Mouse (Mus musculus): ENCODE results near the gene Dhdds. TPM values are rescaled to one million over a fixed set of nuclear protein-coding genes. Genes with fewer than 3 reads are reported as not detected.
A peak's percentile ranks its signal among the peaks of the same experiment; 100 is the strongest.

Dhdds gene
- polyA plus RNA-seq, 1 experiment from 2014 or later: 45.5 TPM

DNA sequence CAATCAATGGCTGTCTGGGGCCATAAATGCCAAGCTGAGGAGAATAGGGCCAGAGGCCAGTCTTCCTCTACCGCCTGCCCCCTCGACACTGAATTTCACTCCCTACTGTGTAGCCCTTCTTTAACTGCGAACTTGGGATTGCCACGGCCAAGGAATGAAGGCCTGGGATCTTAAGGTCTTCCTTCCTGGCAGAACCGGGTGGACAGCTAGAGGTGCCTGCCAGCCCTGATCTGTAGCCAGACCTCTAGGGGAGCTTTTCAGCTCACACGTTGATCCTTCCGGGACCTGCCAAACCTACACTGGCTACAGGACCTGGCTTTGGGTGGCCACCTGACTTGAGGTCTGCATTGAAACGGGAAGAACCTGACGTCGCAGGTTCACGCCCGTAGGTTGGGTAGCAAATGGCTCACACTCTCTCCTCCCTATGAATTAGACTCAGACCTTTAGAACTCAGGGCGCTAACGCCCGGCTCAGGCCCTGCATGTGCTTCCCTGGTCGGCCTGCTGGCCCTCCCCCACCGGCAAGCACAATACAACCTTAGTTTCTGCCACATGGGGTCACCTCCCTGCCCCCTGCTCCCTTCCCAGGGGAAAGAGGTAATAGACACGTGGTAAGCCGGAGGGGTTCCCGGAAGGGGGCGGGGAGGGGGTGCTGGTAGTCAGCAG lies 16.6 kb upstream of the Dhdds start:
- Histone ChIP-seq H3K27ac (peak overlapping the region; percentile 56), H3K4me2 (peak overlapping the region; percentile 72), H3K27me3 (peaks cover 22% of the 10 kb centered on the region; the same call in 1 of the 2 replicates), H3K9me3 (no peaks in the 10 kb centered on the region), H3K4me3 (replicated peaks) (peak overlapping the region; percentile 42), H3K36me3 (replicated peaks) (no peaks in the 10 kb centered on the region), H3K9ac (peak overlapping the region; percentile 48; the same call in 1 of the 2 replicates), H3K4me1 (peaks cover 56% of the 10 kb centered on the region)
- no peak for ATAC-seq (ENCODE audit: low FRiP score)
- 1% methylated on average over 21 of the region's 21 CpGs for WGBS

DNA sequence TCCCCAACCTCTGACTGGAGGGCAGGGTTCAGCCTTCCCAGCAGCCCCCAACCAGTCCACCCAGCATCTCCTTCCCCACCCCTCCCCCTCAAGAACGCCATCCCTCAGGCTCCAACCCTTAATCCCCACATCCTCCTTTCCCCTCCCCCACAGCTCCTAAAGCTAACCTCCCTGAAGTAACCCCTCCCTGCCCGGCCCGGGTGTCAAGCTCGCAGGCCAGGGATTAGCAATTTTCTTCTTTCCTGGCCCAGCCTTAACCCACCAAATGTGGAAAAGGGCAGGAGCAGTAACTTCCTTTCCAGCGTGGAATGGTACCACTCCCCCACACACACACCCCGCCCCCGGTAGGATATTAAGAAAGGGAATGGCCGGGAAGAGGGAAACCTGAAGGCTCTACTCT lies 16.0 kb upstream of the Dhdds start:
- Histone ChIP-seq H3K36me3 (replicated peaks) (no peaks in the 10 kb centered on the region), H3K27me3 (peaks cover 22% of the 10 kb centered on the region; the same call in 1 of the 2 replicates), H3K4me3 (replicated peaks) (peak overlapping the region; percentile 42), H3K27ac (peak overlapping the region; percentile 56), H3K4me1 (peaks cover 61% of the 10 kb centered on the region), H3K9ac (peak overlapping the region; percentile 5; the same call in 1 of the 2 replicates), H3K9me3 (no peaks in the 10 kb centered on the region), H3K4me2 (peak overlapping the region; percentile 72)
- WGBS: under 1% methylated on average over 8 of the region's 8 CpGs
- ATAC-seq (ENCODE audit: low FRiP score): no peak

GRCm38 (mm10) chr4:134016208-134016607 lies 15.5 kb upstream of the Dhdds start:
- Histone ChIP-seq H3K4me2 (peak overlapping the region; percentile 72; the same call in 1 of the 2 replicates), H3K9me3 (no peaks in the 10 kb centered on the region), H3K4me3 (replicated peaks) (0 out of 2 replicates have a peak overlapping the region, but pooled peaks have one; percentile 42), H3K9ac (no peak overlapping the region), H3K4me1 (peaks cover 67% of the 10 kb centered on the region), H3K27ac (no peak overlapping the region; the same call in 1 of the 2 replicates), H3K27me3 (peaks cover 22% of the 10 kb centered on the region; the same call in 1 of the 2 replicates), H3K36me3 (replicated peaks) (no peaks in the 10 kb centered on the region)
- ATAC-seq (ENCODE audit: low FRiP score): no peak
- WGBS: under 1% methylated on average over 7 of the region's 7 CpGs

- Histone ChIP-seq H3K4me1 (peaks cover 47% of the 10 kb centered on the region), H3K27me3 (0 out of 2 replicates have a peak, but pooled peaks cover 7% of the 10 kb centered on the region), H3K27ac (no peak overlapping the region), H3K9me3 (no peaks in the 10 kb centered on the region), H3K36me3 (replicated peaks) (no peaks in the 10 kb centered on the region), H3K4me3 (replicated peaks) (no peak overlapping the region), H3K4me2 (no peak overlapping the region), H3K9ac (no peak overlapping the region)
- WGBS: 39% methylated on average over 12 of the region's 12 CpGs
- no peak for ATAC-seq (ENCODE audit: low FRiP score)
These were observed 12.3 kb upstream of the Dhdds start for GRCm38 (mm10) chr4:134012858-134013528.

DNA sequence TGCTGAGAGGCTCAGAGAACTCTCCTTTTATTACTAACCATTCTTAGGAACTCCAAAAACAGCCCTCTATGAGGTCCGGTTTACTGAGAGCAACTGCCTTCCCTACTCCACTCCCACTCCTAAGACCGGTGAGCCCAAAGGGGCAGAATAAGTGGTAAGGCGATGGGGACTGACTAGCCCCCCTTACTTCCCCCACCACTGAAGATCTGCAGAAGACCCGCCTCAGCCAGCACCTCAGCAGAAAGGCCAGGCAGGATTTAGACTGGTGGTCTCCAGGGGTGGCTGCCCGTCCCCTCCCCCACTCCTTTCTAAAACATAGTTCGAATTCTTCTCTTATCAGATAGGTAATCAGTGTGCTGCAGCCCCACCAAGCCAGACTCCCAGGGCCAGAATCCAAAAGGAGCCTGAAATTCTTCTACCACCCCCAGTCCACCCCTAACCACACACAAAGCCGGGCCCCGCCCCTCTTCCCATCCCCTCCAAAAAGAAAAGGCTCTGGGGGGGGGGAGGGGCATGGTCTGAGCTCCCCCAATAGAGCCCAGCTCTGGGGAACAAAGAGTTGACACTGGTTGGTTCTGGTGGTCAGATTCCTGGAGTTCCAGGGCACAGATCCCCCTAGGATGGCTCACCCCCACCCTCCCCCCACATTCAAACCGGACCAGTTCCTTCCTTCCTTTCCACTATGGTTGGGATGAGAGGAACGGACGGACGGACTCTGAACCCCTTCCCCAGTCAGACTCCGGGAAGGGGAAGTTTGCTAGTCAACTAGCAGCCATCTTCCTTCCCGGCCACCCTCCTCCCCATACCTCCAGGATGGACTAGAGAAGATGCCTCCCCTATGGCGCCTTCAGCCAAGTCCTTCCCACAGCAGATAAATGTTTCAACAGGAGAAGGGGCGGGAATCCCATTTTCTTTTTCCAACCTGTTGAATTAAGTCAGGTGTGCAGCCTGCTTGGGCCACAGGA lies 11.0 kb upstream of the Dhdds start:
- Histone ChIP-seq H3K4me1 (peaks cover 34% of the 10 kb centered on the region), H3K9me3 (no peaks in the 10 kb centered on the region), H3K27ac (no peak overlapping the region), H3K27me3 (no peaks in the 10 kb centered on the region), H3K9ac (peak overlapping the region; percentile 12; the same call in 1 of the 2 replicates), H3K36me3 (replicated peaks) (no peaks in the 10 kb centered on the region), H3K4me2 (peak overlapping the region; percentile 13), H3K4me3 (replicated peaks) (no peak overlapping the region)
- 6% methylated on average over 14 of the region's 16 CpGs for WGBS
- 0 out of 2 replicates have a peak, but pooled peaks have one; percentile 6 for ATAC-seq (ENCODE audit: low FRiP score)

- Histone ChIP-seq H3K9me3 (no peaks in the 10 kb centered on the region), H3K27ac (no peak overlapping the region), H3K36me3 (replicated peaks) (no peaks in the 10 kb centered on the region), H3K4me3 (replicated peaks) (no peak overlapping the region), H3K9ac (no peak overlapping the region), H3K4me1 (peaks cover 28% of the 10 kb centered on the region), H3K4me2 (no peak overlapping the region), H3K27me3 (no peaks in the 10 kb centered on the region)
- no peak for ATAC-seq (ENCODE audit: low FRiP score)
- WGBS: 67% methylated on average over 6 of the region's 6 CpGs
These were observed 9.0 kb upstream of the Dhdds start for GRCm38 (mm10) chr4:134009709-134010108.

GRCm38 (mm10) chr4:134006845-134007244 lies 6.1 kb upstream of the Dhdds start:
- Histone ChIP-seq H3K9ac (no peak overlapping the region), H3K4me1 (peaks cover 39% of the 10 kb centered on the region), H3K27ac (no peak overlapping the region), H3K27me3 (no peaks in the 10 kb centered on the region), H3K4me3 (replicated peaks) (no peak overlapping the region), H3K36me3 (replicated peaks) (no peaks in the 10 kb centered on the region), H3K4me2 (no peak overlapping the region), H3K9me3 (no peaks in the 10 kb centered on the region)
- ATAC-seq (ENCODE audit: low FRiP score): no peak
- WGBS: 89% methylated on average over 3 of the region's 3 CpGs

DNA sequence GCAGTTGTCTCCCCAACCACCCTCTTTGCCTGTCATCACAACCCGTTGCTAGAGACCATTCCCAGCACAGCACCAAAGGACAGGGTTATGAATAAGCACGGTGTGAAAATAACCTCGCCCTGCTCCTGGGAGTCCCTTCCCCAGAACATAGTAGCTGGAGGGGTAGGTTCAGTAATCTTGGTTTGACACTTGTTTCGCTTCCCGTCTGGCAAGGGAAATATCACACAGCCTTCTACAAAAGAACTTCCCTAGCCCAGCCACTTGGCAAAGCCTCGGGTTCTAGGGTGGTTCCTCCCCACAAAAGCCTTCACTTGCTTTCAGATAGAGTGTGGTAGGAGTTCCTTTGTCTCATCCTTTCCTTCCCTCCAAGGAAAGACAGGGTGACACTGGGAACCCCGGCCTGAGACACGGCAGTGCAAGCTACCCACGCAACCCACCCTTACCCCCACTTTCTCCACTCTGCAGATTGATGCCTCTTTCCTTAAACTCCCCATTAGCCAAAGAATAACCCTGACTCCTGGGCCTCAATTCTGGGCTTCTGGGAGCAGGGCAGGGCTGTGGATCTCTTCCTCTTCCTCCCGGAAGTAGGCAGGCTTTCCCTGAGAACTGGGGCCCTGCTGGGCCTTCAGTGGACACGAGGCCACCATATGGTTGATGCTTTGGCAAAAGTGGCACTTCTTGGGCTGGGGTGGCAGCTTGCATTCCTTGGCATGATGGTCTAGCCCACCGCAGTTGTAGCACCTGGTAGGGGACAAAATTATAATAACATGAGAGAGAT lies 5.1 kb upstream of the Dhdds start:
- ATAC-seq (ENCODE audit: low FRiP score): no peak
- Histone ChIP-seq H3K9me3 (no peaks in the 10 kb centered on the region), H3K27me3 (no peaks in the 10 kb centered on the region), H3K4me2 (no peak overlapping the region), H3K36me3 (replicated peaks) (no peaks in the 10 kb centered on the region), H3K4me3 (replicated peaks) (no peak overlapping the region), H3K9ac (no peak overlapping the region), H3K4me1 (peaks cover 34% of the 10 kb centered on the region), H3K27ac (peak overlapping the region; percentile 8; the same call in 1 of the 2 replicates)
- WGBS: 62% methylated on average over 12 of the region's 12 CpGs

DNA sequence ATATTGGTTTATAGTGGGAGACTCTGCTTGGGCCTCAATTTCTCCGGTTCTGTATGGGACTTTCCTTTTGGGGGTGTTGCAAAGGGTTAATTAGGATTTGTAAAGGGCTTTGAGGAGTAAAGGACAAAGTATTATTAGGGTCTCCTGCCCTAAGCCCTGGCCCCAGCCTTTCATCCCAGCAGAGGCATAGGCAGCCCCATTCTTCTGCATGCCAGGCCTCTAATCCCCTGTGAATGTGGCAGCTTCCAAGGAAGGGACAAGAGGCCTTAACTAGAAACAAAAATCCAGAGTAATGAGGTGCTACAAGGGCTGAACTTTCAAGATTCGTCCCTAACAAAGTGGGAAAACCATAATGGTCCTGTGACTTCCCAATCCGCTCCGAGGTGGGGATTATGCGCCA lies 2.2 kb upstream of the Dhdds start:
- Histone ChIP-seq H3K36me3 (replicated peaks) (no peaks in the 10 kb centered on the region), H3K27ac (peak overlapping the region; percentile 79), H3K4me2 (0 out of 2 replicates have a peak overlapping the region, but pooled peaks have one; percentile 15), H3K4me3 (replicated peaks) (no peak overlapping the region), H3K9ac (no peak overlapping the region), H3K4me1 (peaks cover 44% of the 10 kb centered on the region), H3K9me3 (no peaks in the 10 kb centered on the region), H3K27me3 (no peaks in the 10 kb centered on the region)
- no peak; the same call in 1 of the 2 replicates for ATAC-seq (ENCODE audit: low FRiP score)
- WGBS: 9% methylated on average over 5 of the region's 5 CpGs

- 9% methylated on average over 4 of the region's 4 CpGs for WGBS
- Histone ChIP-seq H3K4me2 (0 out of 2 replicates have a peak overlapping the region, but pooled peaks have one; percentile 15), H3K27ac (0 out of 2 replicates have a peak overlapping the region, but pooled peaks have one; percentile 79), H3K4me1 (peaks cover 44% of the 10 kb centered on the region), H3K27me3 (no peaks in the 10 kb centered on the region), H3K9me3 (no peaks in the 10 kb centered on the region), H3K9ac (no peak overlapping the region), H3K36me3 (replicated peaks) (no peaks in the 10 kb centered on the region), H3K4me3 (replicated peaks) (no peak overlapping the region)
- ATAC-seq (ENCODE audit: low FRiP score): no peak
These were observed 1.5 kb upstream of the Dhdds start for GRCm38 (mm10) chr4:134002246-134002645.

DNA sequence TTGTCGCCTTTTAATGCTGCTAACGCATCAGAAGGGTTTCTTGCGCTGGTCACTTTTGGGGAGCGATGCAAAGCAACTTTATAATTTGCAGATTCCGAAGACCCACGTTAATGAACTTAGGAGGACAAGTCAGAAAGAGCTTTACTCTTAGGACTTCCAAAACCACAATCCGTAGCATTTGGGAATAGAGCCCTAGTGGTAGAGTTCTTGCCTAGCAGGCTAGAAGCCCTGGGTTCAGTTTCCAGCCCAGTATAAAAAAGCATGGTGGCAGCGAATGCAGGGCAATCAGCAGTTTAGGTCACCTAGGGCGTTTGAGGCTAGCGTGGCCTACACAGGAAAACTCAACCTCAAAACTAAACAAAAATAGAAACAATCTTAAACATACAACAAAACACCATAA lies 992 bp upstream of the Dhdds start:
- 47% methylated on average over 10 of the region's 10 CpGs for WGBS
- ATAC-seq (ENCODE audit: low FRiP score): no peak
- Histone ChIP-seq H3K4me3 (replicated peaks) (no peak overlapping the region), H3K27me3 (no peaks in the 10 kb centered on the region), H3K4me1 (peaks cover 44% of the 10 kb centered on the region), H3K27ac (no peak overlapping the region), H3K9me3 (no peaks in the 10 kb centered on the region), H3K4me2 (no peak overlapping the region), H3K9ac (no peak overlapping the region), H3K36me3 (replicated peaks) (peaks cover 3% of the 10 kb centered on the region; the same call in 1 of the 2 replicates)

Measured in forebrain, embryonic 12.5 days (tissue).